In the genomic region with DNA sequence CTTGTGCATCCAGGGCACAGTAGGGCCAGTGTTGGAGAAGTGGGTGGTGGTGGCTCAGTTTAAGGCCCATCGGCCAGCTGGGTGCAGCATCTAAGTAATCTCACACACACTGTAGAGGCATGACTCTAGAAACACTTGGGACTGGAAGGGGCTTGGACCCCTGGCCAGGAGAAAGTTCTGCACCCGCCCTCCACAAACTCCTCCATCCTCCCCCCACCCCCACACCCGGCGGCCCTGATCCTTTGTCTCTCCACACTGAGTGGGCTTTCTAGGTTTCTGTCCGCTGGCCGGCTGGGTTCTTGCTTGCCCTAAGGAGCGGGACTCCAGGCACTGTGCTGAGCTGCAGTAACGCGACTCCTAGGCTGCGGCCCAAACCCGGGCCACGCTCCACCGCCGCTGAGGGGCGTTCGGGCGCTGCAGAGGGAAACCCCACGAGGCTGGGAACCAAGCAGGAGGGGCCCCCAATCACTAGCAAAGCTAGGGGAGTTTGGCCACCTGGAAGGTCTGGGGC, we compare ENCODE assay signal across 9 mouse cellular contexts. TPM values are rescaled to one million over a fixed set of nuclear protein-coding genes. Genes with fewer than 3 reads are reported as not detected.
DNase-seq lines count a peak whose midpoint lies in the region; ATAC-seq lines count a peak whose summit lies in the region.
"Had no signal": no experiment of that assay in that cellular context is flagged by ENCODE, and none has a peak within 500 bp of the region (broad histone marks: within the 10 kb centered on the region; RNA-seq: fewer than 3 reads in every experiment).

No protein-coding gene starts in this region.

- H3K9ac ChIP-seq in forebrain, embryonic 15.5 days (replicated peaks): peak overlapping the region; percentile 48
- no peak overlapping the region for H3K9ac ChIP-seq in liver, embryonic 12.5 days

- intact Hi-C loops in left cerebral cortex, postnatal 36 days (cut with DNase I): loop anchor here (5.0 to 10.0 kb wide), 2 partner anchors 190 to 432 kb away; partner anchors contain the start of genes Mdh1 and Wdpcp
- intact Hi-C loops in left cerebral cortex, postnatal 4 days (cut with DNase I): loop anchor here (5.0 kb wide), 1 partner anchor 143 kb away; no protein-coding TSS in a partner anchor

- H3K4me2 ChIP-seq in forebrain, embryonic 15.5 days (replicated peaks): peak overlapping the region; percentile 77
- H3K4me2 ChIP-seq in liver, embryonic 12.5 days: no peak overlapping the region; the same call in 1 of the 2 replicates

- WGBS in forebrain, embryonic 15.5 days: 5% methylated on average over 18 of the region's 18 CpGs
- WGBS in liver, embryonic 12.5 days (ENCODE audit: insufficient replicate concordance): 2% methylated on average over 18 of the region's 18 CpGs

- H3K27me3 ChIP-seq in forebrain, embryonic 15.5 days: peaks cover 17% of the 10 kb centered on the region
- H3K27me3 ChIP-seq in liver, embryonic 12.5 days (replicated peaks): peaks cover 95% of the 10 kb centered on the region

- peak overlapping the region; percentile 93 for H3K27ac ChIP-seq in forebrain, embryonic 15.5 days (replicated peaks)
- no peak overlapping the region for H3K27ac ChIP-seq in liver, embryonic 12.5 days

- H3K4me1 ChIP-seq in forebrain, embryonic 15.5 days: peaks cover 71% of the 10 kb centered on the region
- peaks cover 29% of the 10 kb centered on the region for H3K4me1 ChIP-seq in liver, embryonic 12.5 days

- no peaks in the 10 kb centered on the region for H3K36me3 ChIP-seq in forebrain, embryonic 15.5 days
- no peaks in the 10 kb centered on the region for H3K36me3 ChIP-seq in liver, embryonic 12.5 days

- H3K4me3 ChIP-seq in forebrain, embryonic 15.5 days: peak overlapping the region; percentile 63
- H3K4me3 ChIP-seq in liver, embryonic 12.5 days: no peak overlapping the region

- peak; percentile 13 for DNase-seq in adrenal gland, postnatal 14 days
- DNase-seq in adrenal gland, postnatal 4 days (ENCODE audit: low spot score in 2 of 2): no peak
- DNase-seq in left cerebral cortex, postnatal 36 days (ENCODE audit: low spot score in 2 of 2): peak; percentile 12 to 31
- DNase-seq in left cerebral cortex, postnatal 4 days: no peak
- no peak for DNase-seq in spleen, adult 18-20 months
- DNase-seq in natural killer cell, adult 2 months (ENCODE audit: low spot score in 2 of 2): no peak

- no peaks in the 10 kb centered on the region for H3K9me3 ChIP-seq in forebrain, embryonic 15.5 days
- H3K9me3 ChIP-seq in liver, embryonic 12.5 days (replicated peaks): no peaks in the 10 kb centered on the region

- peak; percentile 39 for ATAC-seq in forebrain, embryonic 15.5 days (replicated peaks)
- peak; percentile 28; the same call in 1 of the 2 replicates for ATAC-seq in liver, embryonic 12.5 days

RNA-seq across cellular contexts. Expression of gene Otx1, which starts 1.7 kb away (rescaled TPM):
- total RNA-seq in adrenal gland, postnatal 14 days (2021): not detected in 2 replicates
- total RNA-seq in adrenal gland, postnatal 4 days (2021): not detected
- 1 to 10 TPM; 6.1 to 6.2 TPM for total RNA-seq in left cerebral cortex, postnatal 36 days (2021)
- total RNA-seq in left cerebral cortex, postnatal 4 days (2021): 10 to 100 TPM; 10.4 to 12.0 TPM
- 9.8 and 10.6 TPM in 2 replicates for polyA plus RNA-seq in forebrain, embryonic 15.5 days (2015; fragmentation: Nextera tagmentation; extraction: Ambion mirVana)
- polyA plus RNA-seq in liver, embryonic 12.5 days (2016; fragmentation: Nextera tagmentation; extraction: Ambion mirVana): not detected in 2 replicates
- total RNA-seq: liver, adult 2 months had no signal
- polyA plus RNA-seq: liver, adult 2 months had no signal

Comparison
In these comparisons a context has a peak if more than half of its experiments do, and no peak if none do; other contexts are left out.
1. DNase-seq: peak in adrenal gland, postnatal 14 days (single experiment) and left cerebral cortex, postnatal 36 days (2 of 2); none in adrenal gland, postnatal 4 days (0 of 2), left cerebral cortex, postnatal 4 days (single experiment), spleen, adult 18-20 months (0 of 2) and natural killer cell, adult 2 months (0 of 2).